Mouse (Mus musculus): Measurements from ENCODE around the gene Klk15. TPM values are rescaled to one million over a fixed set of nuclear protein-coding genes. Genes with fewer than 3 reads are reported as not detected.
"Not testable (repeated sequence)": the region's sequence is repeated elsewhere in the genome, so short reads cannot be mapped to it uniquely, and the experiment has no call there.

Klk15 gene
- polyA plus RNA-seq, 1 experiment from 2014 or later = not detected

GRCm38 (mm10) chr7:43921087-43921486 is 12.5 kb upstream of the Klk15 start:
- Histone ChIP-seq H3K4me3 (replicated peaks; ENCODE audit: low read length) (no peak overlapping the region), H3K4me1 (replicated peaks; ENCODE audit: control insufficient read depth, insufficient read depth, low read length) (no peaks in the 10 kb centered on the region), H3K36me3 (replicated peaks; ENCODE audit: control insufficient read depth, insufficient read depth) (no peaks in the 10 kb centered on the region), H3K4me2 (replicated peaks) (no peak overlapping the region), H3K9ac (no peak overlapping the region), H3K9me3 (ENCODE audit: control insufficient read depth, low read length) (no peaks in the 10 kb centered on the region), H3K27me3 (ENCODE audit: control insufficient read depth, insufficient read depth, low read length) (no peaks in the 10 kb centered on the region), H3K27ac (no peak overlapping the region)
- DNase-seq (ENCODE audit: low spot score) (no peak), ATAC-seq (ENCODE audit: low FRiP score) (no peak)
- 92% methylated on average over 6 of the region's 6 CpGs for WGBS

GRCm38 (mm10) chr7:43921941-43922340 is 11.6 kb upstream of the Klk15 start:
- no peak overlapping the region for H3K27ac ChIP-seq
- H3K4me1 ChIP-seq (replicated peaks; ENCODE audit: control insufficient read depth, insufficient read depth, low read length) = no peaks in the 10 kb centered on the region
- no peak overlapping the region for H3K4me2 ChIP-seq (replicated peaks)
- H3K36me3 ChIP-seq (replicated peaks; ENCODE audit: control insufficient read depth, insufficient read depth) = no peaks in the 10 kb centered on the region
- H3K4me3 ChIP-seq (replicated peaks; ENCODE audit: low read length) = no peak overlapping the region
- DNase-seq (ENCODE audit: low spot score) (no peak), ATAC-seq (ENCODE audit: low FRiP score) (no peak)
- H3K9me3 ChIP-seq (ENCODE audit: control insufficient read depth, low read length) = no peaks in the 10 kb centered on the region
- 84% methylated on average over 2 of the region's 2 CpGs for WGBS
- H3K9ac ChIP-seq = no peak overlapping the region
- H3K27me3 ChIP-seq (ENCODE audit: control insufficient read depth, insufficient read depth, low read length) = no peaks in the 10 kb centered on the region

- Histone ChIP-seq H3K4me2 (replicated peaks) (no peak overlapping the region), H3K27ac (no peak overlapping the region), H3K9me3 (ENCODE audit: control insufficient read depth, low read length) (no peaks in the 10 kb centered on the region), H3K4me1 (replicated peaks; ENCODE audit: control insufficient read depth, insufficient read depth, low read length) (no peaks in the 10 kb centered on the region), H3K9ac (no peak overlapping the region), H3K4me3 (replicated peaks; ENCODE audit: low read length) (no peak overlapping the region), H3K27me3 (ENCODE audit: control insufficient read depth, insufficient read depth, low read length) (no peaks in the 10 kb centered on the region), H3K36me3 (replicated peaks; ENCODE audit: control insufficient read depth, insufficient read depth) (no peaks in the 10 kb centered on the region)
- DNase-seq (ENCODE audit: low spot score) (no peak), ATAC-seq (ENCODE audit: low FRiP score) (no peak)
- WGBS = 63% methylated on average over 5 of the region's 5 CpGs
These were observed 7.6 kb upstream of the Klk15 start for GRCm38 (mm10) chr7:43925985-43926384.

GRCm38 (mm10) chr7:43928521-43928920 is 5.0 kb upstream of the Klk15 start:
- ATAC-seq (ENCODE audit: low FRiP score) (no peak), DNase-seq (ENCODE audit: low spot score) (no peak)
- H3K27ac ChIP-seq = no peak overlapping the region
- no peaks in the 10 kb centered on the region for H3K36me3 ChIP-seq (replicated peaks; ENCODE audit: control insufficient read depth, insufficient read depth)
- H3K27me3 ChIP-seq (ENCODE audit: control insufficient read depth, insufficient read depth, low read length) = no peaks in the 10 kb centered on the region
- no peak overlapping the region for H3K9ac ChIP-seq
- WGBS = 49% methylated on average over 4 of the region's 4 CpGs
- no peaks in the 10 kb centered on the region for H3K4me1 ChIP-seq (replicated peaks; ENCODE audit: control insufficient read depth, insufficient read depth, low read length)
- H3K4me3 ChIP-seq (replicated peaks; ENCODE audit: low read length) = no peak overlapping the region
- no peaks in the 10 kb centered on the region for H3K9me3 ChIP-seq (ENCODE audit: control insufficient read depth, low read length)
- H3K4me2 ChIP-seq (replicated peaks) = no peak overlapping the region

GRCm38 (mm10) chr7:43932337-43932736 is 1.2 kb upstream of the Klk15 start:
- H3K27me3 ChIP-seq (ENCODE audit: control insufficient read depth, insufficient read depth, low read length) = no peaks in the 10 kb centered on the region
- H3K9me3 ChIP-seq (ENCODE audit: control insufficient read depth, low read length) = no peaks in the 10 kb centered on the region
- no peak overlapping the region for H3K4me2 ChIP-seq (replicated peaks)
- WGBS = 70% methylated on average over 4 of the region's 4 CpGs
- no peak overlapping the region for H3K4me3 ChIP-seq (replicated peaks; ENCODE audit: low read length)
- no peak for DNase-seq (ENCODE audit: low spot score)
- ATAC-seq (ENCODE audit: low FRiP score) = no peak
- no peaks in the 10 kb centered on the region for H3K36me3 ChIP-seq (replicated peaks; ENCODE audit: control insufficient read depth, insufficient read depth)
- H3K27ac ChIP-seq = no peak overlapping the region
- H3K4me1 ChIP-seq (replicated peaks; ENCODE audit: control insufficient read depth, insufficient read depth, low read length) = no peaks in the 10 kb centered on the region
- H3K9ac ChIP-seq = no peak overlapping the region

GRCm38 (mm10) chr7:43934747-43935146 is 1.2 kb downstream of the Klk15 start:
- no peak for ATAC-seq (ENCODE audit: low FRiP score)
- Histone ChIP-seq H3K36me3 (replicated peaks; ENCODE audit: control insufficient read depth, insufficient read depth) (no peaks in the 10 kb centered on the region), H3K4me1 (replicated peaks; ENCODE audit: control insufficient read depth, insufficient read depth, low read length) (no peaks in the 10 kb centered on the region), H3K27ac (no peak overlapping the region), H3K4me3 (replicated peaks; ENCODE audit: low read length) (no peak overlapping the region), H3K9ac (no peak overlapping the region), H3K9me3 (ENCODE audit: control insufficient read depth, low read length) (no peaks in the 10 kb centered on the region), H3K27me3 (ENCODE audit: control insufficient read depth, insufficient read depth, low read length) (no peaks in the 10 kb centered on the region), H3K4me2 (replicated peaks) (no peak overlapping the region)
- DNase-seq (ENCODE audit: low spot score) = no peak
- 69% methylated on average over 3 of the region's 3 CpGs for WGBS

GRCm38 (mm10) chr7:43936551-43936950 is 3.0 kb downstream of the Klk15 start:
- H3K4me2 ChIP-seq (replicated peaks) = no peak overlapping the region
- WGBS = 86% methylated on average over 14 of the region's 14 CpGs
- ATAC-seq (ENCODE audit: low FRiP score) (no peak), DNase-seq (ENCODE audit: low spot score) (no peak)
- no peak overlapping the region for H3K9ac ChIP-seq
- no peaks in the 10 kb centered on the region for H3K9me3 ChIP-seq (ENCODE audit: control insufficient read depth, low read length)
- no peaks in the 10 kb centered on the region for H3K27me3 ChIP-seq (ENCODE audit: control insufficient read depth, insufficient read depth, low read length)
- H3K4me3 ChIP-seq (replicated peaks; ENCODE audit: low read length) = no peak overlapping the region
- H3K27ac ChIP-seq = no peak overlapping the region
- H3K36me3 ChIP-seq (replicated peaks; ENCODE audit: control insufficient read depth, insufficient read depth) = no peaks in the 10 kb centered on the region
- no peaks in the 10 kb centered on the region for H3K4me1 ChIP-seq (replicated peaks; ENCODE audit: control insufficient read depth, insufficient read depth, low read length)

GRCm38 (mm10) chr7:43942293-43942692 is 8.8 kb downstream of the Klk15 start:
- not testable (repeated sequence) for H3K9me3 ChIP-seq (ENCODE audit: control insufficient read depth, low read length); H3K9ac ChIP-seq; H3K27ac ChIP-seq; H3K36me3 ChIP-seq (replicated peaks; ENCODE audit: control insufficient read depth, insufficient read depth); H3K27me3 ChIP-seq (ENCODE audit: control insufficient read depth, insufficient read depth, low read length); ATAC-seq (ENCODE audit: low FRiP score); H3K4me1 ChIP-seq (replicated peaks; ENCODE audit: control insufficient read depth, insufficient read depth, low read length); H3K4me2 ChIP-seq (replicated peaks); H3K4me3 ChIP-seq (replicated peaks; ENCODE audit: low read length); DNase-seq (ENCODE audit: low spot score)
- WGBS = 71% methylated on average over 3 of the region's 3 CpGs

- WGBS = 73% methylated on average over 3 of the region's 3 CpGs
- Histone ChIP-seq H3K4me3 (replicated peaks; ENCODE audit: low read length) (no peak overlapping the region), H3K9ac (no peak overlapping the region), H3K27ac (no peak overlapping the region), H3K9me3 (ENCODE audit: control insufficient read depth, low read length) (no peaks in the 10 kb centered on the region), H3K4me2 (replicated peaks) (no peak overlapping the region), H3K27me3 (ENCODE audit: control insufficient read depth, insufficient read depth, low read length) (no peaks in the 10 kb centered on the region), H3K36me3 (replicated peaks; ENCODE audit: control insufficient read depth, insufficient read depth) (no peaks in the 10 kb centered on the region), H3K4me1 (replicated peaks; ENCODE audit: control insufficient read depth, insufficient read depth, low read length) (no peaks in the 10 kb centered on the region)
- ATAC-seq (ENCODE audit: low FRiP score) (no peak), DNase-seq (ENCODE audit: low spot score) (no peak)
These were observed 11.3 kb downstream of the Klk15 start for GRCm38 (mm10) chr7:43944727-43945264.

GRCm38 (mm10) chr7:43950364-43950763 is 16.8 kb downstream of the Klk15 start, which contains the start of gene Klk1b8:
Klk1b8 (plus strand) TSS chr7:43950664.
- no peak for DNase-seq (ENCODE audit: low spot score)
- Histone ChIP-seq H3K4me3 (replicated peaks; ENCODE audit: low read length) (no peak within 1 kb of the TSS), H3K36me3 (replicated peaks; ENCODE audit: control insufficient read depth, insufficient read depth) (no peaks in the 10 kb centered on the region), H3K27ac (no peak within 1 kb of the TSS), H3K4me2 (replicated peaks) (no peak within 1 kb of the TSS), H3K9me3 (ENCODE audit: control insufficient read depth, low read length) (no peaks in the 10 kb centered on the region), H3K4me1 (replicated peaks; ENCODE audit: control insufficient read depth, insufficient read depth, low read length) (no peaks in the 10 kb centered on the region), H3K27me3 (ENCODE audit: control insufficient read depth, insufficient read depth, low read length) (no peaks in the 10 kb centered on the region), H3K9ac (no peak within 1 kb of the TSS)
- WGBS = 78% methylated on average over 2 of the region's 2 CpGs
- ATAC-seq (ENCODE audit: low FRiP score) = no peak

Data from hindbrain, embryonic 14.5 days (tissue).